Mouse (Mus musculus): ENCODE measurements at regions not wholly inside any gene's neighbourhood (a gene's known extent, or its start where the extent isn't known, plus 50 kb on each side); places are given as distances from the start of the nearest gene placed in this dataset.

- no peak overlapping the region; the same call in 1 of the 2 replicates for H3K27ac ChIP-seq (ENCODE audit: control insufficient read depth, insufficient read depth, low read length)
- no peaks in the 10 kb centered on the region for H3K27me3 ChIP-seq (ENCODE audit: control insufficient read depth, insufficient read depth, low read length)
- no peaks in the 10 kb centered on the region for H3K36me3 ChIP-seq (ENCODE audit: control insufficient read depth, insufficient read depth, low read length)
- TF ChIP-seq CTCF (IDR thresholded peaks at IDR 0.05; ENCODE audit: borderline replicate concordance, control insufficient read depth, extremely low read depth, insufficient read depth, low read length, poor library complexity): no peak
- no peak for TF ChIP-seq POLR2A (IDR thresholded peaks at IDR 0.05; ENCODE audit: control insufficient read depth, extremely low read depth, insufficient read depth, low read length, poor library complexity)
- 88% methylated on average over 6 of the region's 6 CpGs for WGBS
- peaks cover 3% of the 10 kb centered on the region; the same call in 1 of the 2 replicates for H3K4me1 ChIP-seq (replicated peaks; ENCODE audit: control insufficient read depth, insufficient read depth, low read length)
- H3K4me3 ChIP-seq (ENCODE audit: control insufficient read depth, insufficient read depth, low read length): no peak overlapping the region
- DNase-seq: no peak
These were observed 49.9 kb upstream of the Eed start for GRCm38 (mm10) chr7:90030486-90031250.

GRCm38 (mm10) chr7:90033086-90033485 is 52.3 kb upstream of the Eed start:
- peaks cover 3% of the 10 kb centered on the region; the same call in 1 of the 2 replicates for H3K4me1 ChIP-seq (replicated peaks; ENCODE audit: control insufficient read depth, insufficient read depth, low read length)
- H3K36me3 ChIP-seq (ENCODE audit: control insufficient read depth, insufficient read depth, low read length): no peaks in the 10 kb centered on the region
- no peak for DNase-seq
- no peak overlapping the region for H3K27ac ChIP-seq (ENCODE audit: control insufficient read depth, insufficient read depth, low read length)
- H3K4me3 ChIP-seq (ENCODE audit: control insufficient read depth, insufficient read depth, low read length): no peak overlapping the region
- H3K27me3 ChIP-seq (ENCODE audit: control insufficient read depth, insufficient read depth, low read length): no peaks in the 10 kb centered on the region
- TF ChIP-seq POLR2A (IDR thresholded peaks at IDR 0.05; ENCODE audit: control insufficient read depth, extremely low read depth, insufficient read depth, low read length, poor library complexity) (no peak), CTCF (IDR thresholded peaks at IDR 0.05; ENCODE audit: borderline replicate concordance, control insufficient read depth, extremely low read depth, insufficient read depth, low read length, poor library complexity) (no peak)
- WGBS: 98% methylated on average over 2 of the region's 2 CpGs

GRCm38 (mm10) chr7:90033640-90034312 is 53.0 kb upstream of the Eed start:
- 80% methylated on average over 9 of the region's 9 CpGs for WGBS

GRCm38 (mm10) chr7:90034498-90034897 is 53.7 kb upstream of the Eed start:
- Histone ChIP-seq H3K36me3 (ENCODE audit: control insufficient read depth, insufficient read depth, low read length) (no peaks in the 10 kb centered on the region), H3K4me1 (replicated peaks; ENCODE audit: control insufficient read depth, insufficient read depth, low read length) (no peaks in the 10 kb centered on the region), H3K27ac (ENCODE audit: control insufficient read depth, insufficient read depth, low read length) (no peak overlapping the region), H3K27me3 (ENCODE audit: control insufficient read depth, insufficient read depth, low read length) (no peaks in the 10 kb centered on the region), H3K4me3 (ENCODE audit: control insufficient read depth, insufficient read depth, low read length) (no peak overlapping the region)
- no peak for DNase-seq
- TF ChIP-seq POLR2A (IDR thresholded peaks at IDR 0.05; ENCODE audit: control insufficient read depth, extremely low read depth, insufficient read depth, low read length, poor library complexity) (no peak), CTCF (IDR thresholded peaks at IDR 0.05; ENCODE audit: borderline replicate concordance, control insufficient read depth, extremely low read depth, insufficient read depth, low read length, poor library complexity) (no peak)
- WGBS: 89% methylated on average over 3 of the region's 3 CpGs

More at GRCm38 (mm10) chr7:90033640-90034312, 53.0 kb upstream of the Eed start:
- Histone ChIP-seq H3K27me3 (ENCODE audit: control insufficient read depth, insufficient read depth, low read length) (no peaks in the 10 kb centered on the region), H3K36me3 (ENCODE audit: control insufficient read depth, insufficient read depth, low read length) (no peaks in the 10 kb centered on the region), H3K4me3 (ENCODE audit: control insufficient read depth, insufficient read depth, low read length) (no peak overlapping the region), H3K27ac (ENCODE audit: control insufficient read depth, insufficient read depth, low read length) (no peak overlapping the region), H3K4me1 (replicated peaks; ENCODE audit: control insufficient read depth, insufficient read depth, low read length) (peaks cover 3% of the 10 kb centered on the region; the same call in 1 of the 2 replicates)
- no peak for TF ChIP-seq CTCF (IDR thresholded peaks at IDR 0.05; ENCODE audit: borderline replicate concordance, control insufficient read depth, extremely low read depth, insufficient read depth, low read length, poor library complexity)
- TF ChIP-seq POLR2A (IDR thresholded peaks at IDR 0.05; ENCODE audit: control insufficient read depth, extremely low read depth, insufficient read depth, low read length, poor library complexity): no peak
- no peak for DNase-seq

GRCm38 (mm10) chr7:90035396-90035795 is 54.6 kb upstream of the Eed start:
- TF ChIP-seq CTCF (IDR thresholded peaks at IDR 0.05; ENCODE audit: borderline replicate concordance, control insufficient read depth, extremely low read depth, insufficient read depth, low read length, poor library complexity): no peak
- no peak for TF ChIP-seq POLR2A (IDR thresholded peaks at IDR 0.05; ENCODE audit: control insufficient read depth, extremely low read depth, insufficient read depth, low read length, poor library complexity)
- DNase-seq: no peak

GRCm38 (mm10) chr7:90037736-90038135 is 57.0 kb upstream of the Eed start:
- Histone ChIP-seq H3K4me3 (ENCODE audit: control insufficient read depth, insufficient read depth, low read length) (no peak overlapping the region), H3K36me3 (ENCODE audit: control insufficient read depth, insufficient read depth, low read length) (no peaks in the 10 kb centered on the region), H3K4me1 (replicated peaks; ENCODE audit: control insufficient read depth, insufficient read depth, low read length) (peaks cover 10% of the 10 kb centered on the region), H3K27ac (ENCODE audit: control insufficient read depth, insufficient read depth, low read length) (no peak overlapping the region), H3K27me3 (ENCODE audit: control insufficient read depth, insufficient read depth, low read length) (no peaks in the 10 kb centered on the region)
- no peak for DNase-seq
- no peak for TF ChIP-seq POLR2A (IDR thresholded peaks at IDR 0.05; ENCODE audit: control insufficient read depth, extremely low read depth, insufficient read depth, low read length, poor library complexity)
- no peak for TF ChIP-seq CTCF (IDR thresholded peaks at IDR 0.05; ENCODE audit: borderline replicate concordance, control insufficient read depth, extremely low read depth, insufficient read depth, low read length, poor library complexity)
- 97% methylated on average over 4 of the region's 4 CpGs for WGBS

More at GRCm38 (mm10) chr7:90035396-90035795, 54.6 kb upstream of the Eed start:
- Histone ChIP-seq H3K27me3 (ENCODE audit: control insufficient read depth, insufficient read depth, low read length) (no peaks in the 10 kb centered on the region), H3K4me1 (replicated peaks; ENCODE audit: control insufficient read depth, insufficient read depth, low read length) (no peaks in the 10 kb centered on the region), H3K4me3 (ENCODE audit: control insufficient read depth, insufficient read depth, low read length) (no peak overlapping the region), H3K27ac (ENCODE audit: control insufficient read depth, insufficient read depth, low read length) (no peak overlapping the region), H3K36me3 (ENCODE audit: control insufficient read depth, insufficient read depth, low read length) (no peaks in the 10 kb centered on the region)
- 84% methylated on average over 7 of the region's 7 CpGs for whole genome bisulfite sequencing

Data from thymus, adult 2 months (tissue).